Mouse (Mus musculus): ENCODE measurements around the gene Clrn2.

GRCm38 (mm10) chr5:45424021-45424886 lies 29.3 kb upstream of the Clrn2 start:
- TF ChIP-seq POLR2A (IDR thresholded peaks at IDR 0.05; ENCODE audit: low read depth, low read length), result no peak
- TF ChIP-seq CTCF (IDR thresholded peaks at IDR 0.05; ENCODE audit: extremely low read depth, insufficient read length, insufficient replicate concordance, low read depth, low read length), result peak; percentile 63; the same call in 1 of the 2 replicates
